Mouse (Mus musculus) effector memory CD4-positive, alpha-beta T cell, adult 5 months (primary cell): ENCODE data around the gene Smim24. TPM values are rescaled to one million over a fixed set of nuclear protein-coding genes. Genes with fewer than 3 reads are reported as not detected.

Experiments used
- polyA plus RNA-seq: library from polyadenylated mRNA; unstranded; fragments of 100-300 nt; shearing (Covaris generic); gene quantifications from one replicate; pipeline ENCODE4 v1.2.1, GENCODE M21; 2017

The Smim24 gene
- polyA plus RNA-seq = 1.1 TPM

DNA sequence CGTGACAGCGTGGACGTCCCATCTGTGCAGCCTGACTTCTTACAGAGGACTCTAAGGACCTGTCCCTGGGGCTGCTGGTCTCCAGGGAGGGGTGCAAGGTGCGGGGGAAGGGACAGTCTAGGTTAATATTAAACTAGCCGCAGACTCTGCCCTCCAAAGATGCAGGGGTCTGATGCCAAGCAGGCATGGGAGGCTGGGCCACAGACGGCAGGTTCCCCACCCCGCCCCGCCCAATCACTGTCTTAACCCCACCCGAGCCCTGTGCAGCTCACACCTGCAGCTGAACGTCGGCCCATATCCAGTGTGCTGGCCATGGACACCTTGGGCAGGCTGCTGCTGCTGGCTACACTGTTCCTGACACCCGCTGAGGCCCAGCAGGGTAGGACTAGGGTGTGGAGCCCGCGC lies at the start of gene Smim24:
TSS of gene Smim24 (plus strand) at position 271 of the 405 bp plus-strand sequence.

DNA sequence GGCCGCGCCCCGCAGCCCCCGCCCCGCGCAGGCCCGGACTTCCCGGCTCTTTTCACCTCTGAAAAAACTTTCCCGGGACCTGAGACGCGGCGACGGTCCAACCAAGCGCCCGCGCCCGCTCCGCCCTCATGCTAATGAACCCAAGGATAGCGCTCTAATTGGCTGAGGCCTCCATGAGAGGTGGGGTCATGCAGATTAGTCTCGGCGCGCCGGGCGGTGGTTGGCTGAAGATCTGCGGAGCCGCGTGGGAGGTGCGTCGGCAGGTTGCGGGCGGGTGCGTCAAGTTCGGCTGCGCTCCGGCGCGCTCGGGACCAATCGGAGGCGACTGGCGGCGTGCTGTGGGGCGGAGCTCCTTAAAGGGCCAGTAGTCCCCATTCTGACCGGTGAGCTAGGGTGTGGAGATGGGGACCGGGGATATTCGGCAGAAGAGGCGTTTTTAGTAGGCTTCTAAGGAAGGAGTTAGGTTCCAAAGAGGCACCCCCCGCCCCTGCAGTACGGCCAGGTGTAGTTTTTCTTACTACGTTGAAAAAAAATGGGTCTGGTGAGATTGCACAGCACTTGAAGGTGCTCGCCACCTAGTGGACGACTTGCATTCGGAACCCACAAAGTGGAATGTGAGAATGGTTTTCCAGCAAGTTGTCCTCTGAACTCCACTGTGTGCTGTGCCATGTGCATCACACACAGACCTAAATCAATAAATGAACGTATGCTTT lies 42.3 kb upstream of the Smim24 start, which contains the start of gene Hmg20b:
TSS of gene Hmg20b (minus strand) at position 130 of the 713 bp plus-strand sequence.

GRCm38 (mm10) chr10:81356991-81357844 lies 35.6 kb upstream of the Smim24 start, which contains the start of gene Mfsd12:
Gene Mfsd12 (plus strand): TSS chr10:81357491.

GRCm38 (mm10) chr10:81365672-81366476 lies 27.0 kb upstream of the Smim24 start, which contains the start of gene 4930404N11Rik:
Gene 4930404N11Rik (minus strand): TSS chr10:81365816.

GRCm38 (mm10) chr10:81377793-81378552 lies 14.9 kb upstream of the Smim24 start, which contains the start of gene Fzr1:
Gene Fzr1 (minus strand): TSS chr10:81378516.

DNA sequence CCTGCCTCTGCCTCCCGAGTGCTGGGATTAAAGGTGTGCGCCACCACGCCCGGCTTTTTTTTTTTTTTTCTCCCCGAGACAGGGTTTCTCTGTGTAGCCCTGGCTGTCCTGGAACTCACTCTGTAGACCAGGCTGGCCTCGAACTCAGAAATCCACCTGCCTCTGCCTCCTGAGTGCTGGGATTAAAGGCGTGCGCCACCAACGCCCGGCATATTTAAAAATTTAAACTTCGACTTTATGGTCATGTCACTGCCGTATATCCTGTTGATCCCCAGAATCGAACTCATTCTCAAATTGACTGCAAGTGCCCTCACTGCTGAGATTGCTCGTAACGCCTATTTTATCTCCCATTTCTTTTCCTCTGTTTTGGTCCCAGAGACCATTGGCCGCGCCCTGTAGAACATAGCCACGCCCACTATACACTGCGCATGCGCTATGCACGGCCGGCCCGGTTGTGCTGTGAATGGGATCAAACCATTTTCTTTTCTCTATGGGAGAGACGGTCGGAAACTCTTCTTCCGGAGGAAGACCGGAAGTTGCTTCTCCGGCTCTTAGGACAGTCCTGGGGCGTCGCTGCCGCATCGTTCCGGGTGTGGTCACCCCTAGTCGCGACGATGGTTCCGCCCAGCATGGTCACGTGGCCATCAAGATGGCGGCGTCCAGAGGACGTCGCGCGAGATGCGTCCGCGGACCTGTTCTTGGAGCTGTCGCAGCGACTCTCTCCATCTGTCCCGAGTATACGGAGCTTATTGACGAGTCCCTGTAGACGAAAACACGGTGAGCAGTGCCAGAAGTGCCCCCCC lies 8.8 kb upstream of the Smim24 start, which contains the start of the genes Dohh and Gm48551:
TSS of gene Dohh (plus strand) at position 627 of the 803 bp plus-strand sequence.
TSS of gene Gm48551 (plus strand) at position 665 of the 803 bp plus-strand sequence.

DNA sequence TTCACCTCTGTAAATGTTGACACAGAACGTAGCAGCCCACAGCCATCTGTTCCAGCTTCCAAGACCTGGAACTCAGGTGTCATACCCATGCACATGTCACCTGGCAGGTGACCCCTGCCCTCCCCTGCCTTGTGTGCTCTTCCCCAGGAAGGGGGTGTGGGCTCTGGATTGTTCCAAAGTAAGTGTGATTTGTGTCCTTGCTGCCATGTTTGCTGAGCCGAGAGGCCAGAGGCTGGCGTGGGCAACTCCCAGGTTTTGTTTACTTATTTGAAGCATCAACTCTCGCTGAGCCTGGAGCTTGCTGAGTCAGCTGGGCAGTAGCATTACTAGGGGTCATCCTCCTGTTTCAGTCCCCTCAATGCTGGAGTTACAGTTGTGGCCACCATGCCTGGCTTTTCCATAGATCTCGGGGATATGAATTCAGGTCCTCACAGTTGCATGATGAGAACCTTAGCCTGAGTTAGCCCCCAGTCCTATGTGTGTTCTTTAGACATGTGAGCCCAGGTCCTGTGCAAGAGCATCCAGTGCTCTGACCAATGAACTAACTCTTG lies 4.3 kb upstream of the Smim24 start, which contains the start of gene Gm48552:
TSS of gene Gm48552 (plus strand) at position 501 of the 551 bp plus-strand sequence.

Other genes starting within 250 kb of the Smim24 start
- 39.4 TPM for gene Pias4, start 225.1 kb upstream of the Smim24 start, polyA plus RNA-seq
- 872 TPM for gene Eef2, start 216.4 kb upstream of the Smim24 start, polyA plus RNA-seq
- 90.2 TPM for gene Dapk3, start 210.0 kb upstream of the Smim24 start, polyA plus RNA-seq
- gene 4930442H23Rik, start 209.2 kb upstream of the Smim24 start, polyA plus RNA-seq = 0.70 TPM
- gene Nmrk2, start 191.0 kb upstream of the Smim24 start, polyA plus RNA-seq = 0.21 TPM
- gene Atcay, start 162.2 kb upstream of the Smim24 start, polyA plus RNA-seq = 5.9 TPM
- gene Zfr2, start 159.9 kb upstream of the Smim24 start, polyA plus RNA-seq = 5.5 TPM
- gene Matk, start 140.1 kb upstream of the Smim24 start, polyA plus RNA-seq = 59.6 TPM
- gene Mrpl54, start 126.1 kb upstream of the Smim24 start, polyA plus RNA-seq = 146 TPM
- 40.4 TPM for gene Apba3, start 126.1 kb upstream of the Smim24 start, polyA plus RNA-seq
- gene Tjp3, start 101.5 kb upstream of the Smim24 start, polyA plus RNA-seq = 10.0 TPM
- gene Pip5k1c, start 100.1 kb upstream of the Smim24 start, polyA plus RNA-seq = 81.0 TPM
- 42.4 TPM for gene Cactin, start 71.9 kb upstream of the Smim24 start, polyA plus RNA-seq
- 14.6 TPM for gene Tbxa2r, start 64.3 kb upstream of the Smim24 start, polyA plus RNA-seq
- not detected for gene Gipc3, start 49.8 kb upstream of the Smim24 start, polyA plus RNA-seq
- 27.3 TPM for gene Hmg20b, start 42.6 kb upstream of the Smim24 start, polyA plus RNA-seq
- gene Mfsd12, start 35.6 kb upstream of the Smim24 start, polyA plus RNA-seq = 3.1 TPM
- not detected for gene 4930404N11Rik, start 27.2 kb upstream of the Smim24 start, polyA plus RNA-seq
- gene Fzr1, start 14.5 kb upstream of the Smim24 start, polyA plus RNA-seq = 46.9 TPM
- gene Dohh, start 8.6 kb upstream of the Smim24 start, polyA plus RNA-seq = 41.2 TPM
- gene Gm48551, start 8.6 kb upstream of the Smim24 start, polyA plus RNA-seq = 1.6 TPM
- gene Gm48552, start 4.0 kb upstream of the Smim24 start, polyA plus RNA-seq = 1.6 TPM
- 17.9 TPM for gene Nfic, start 62.6 kb downstream of the Smim24 start, polyA plus RNA-seq
- gene Celf5, start 89.7 kb downstream of the Smim24 start, polyA plus RNA-seq = not detected
- gene Ncln, start 103.3 kb downstream of the Smim24 start, polyA plus RNA-seq = 104 TPM
- 64.0 TPM for gene S1pr4, start 107.1 kb downstream of the Smim24 start, polyA plus RNA-seq
- gene Gna15, start 131.2 kb downstream of the Smim24 start, polyA plus RNA-seq = 89.2 TPM
- 9.8 TPM for gene Gna11, start 152.1 kb downstream of the Smim24 start, polyA plus RNA-seq
- gene Aes, start 166.4 kb downstream of the Smim24 start, polyA plus RNA-seq = 893 TPM
- 1.2 TPM for gene Tle2, start 181.5 kb downstream of the Smim24 start, polyA plus RNA-seq
- 1.5 TPM for gene Tle6, start 208.0 kb downstream of the Smim24 start, polyA plus RNA-seq
- gene BC025920, start 213.2 kb downstream of the Smim24 start, polyA plus RNA-seq = 2.0 TPM
- gene Sirt6, start 234.7 kb downstream of the Smim24 start, polyA plus RNA-seq = 7.3 TPM
- gene Ankrd24, start 235.5 kb downstream of the Smim24 start, polyA plus RNA-seq = 2.4 TPM